Mouse (Mus musculus) mouse embryonic stem cell (cell line): ENCODE measurements around the gene Xcr1.

Experiments
- in situ Hi-C, 2 experiments: fragments of 300-500 bp; cut with MboI; formaldehyde crosslinking; loops; 1 replicate in 1 of 2; 3 replicates in 1 of 2; pipeline ENCODE4 v1.14.3; 2019 to 2020; ENCODE audit warnings: low sequenced_read_pairs in 2 of 2, low pct_unique_long_range_greater_than_20kb in 1 of 2, mixed read lengths in 1 of 2; ENCODE audit not compliant: unreplicated experiment in 1 of 2

The Xcr1 gene

GRCm38 (mm10) chr9:123826631-123827030 lies 35.2 kb downstream of the Xcr1 start:
- in situ Hi-C loops, result no loop called here

GRCm38 (mm10) chr9:123818601-123819000 lies 43.2 kb downstream of the Xcr1 start:
- in situ Hi-C loops, result no loop called here

GRCm38 (mm10) chr9:123815996-123816395 lies 45.8 kb downstream of the Xcr1 start:
- in situ Hi-C loops, result no loop called here

- in situ Hi-C loops, result no loop called here
These were observed 46.4 kb downstream of the Xcr1 start for GRCm38 (mm10) chr9:123815444-123815843.

- in situ Hi-C loops, result no loop called here
These were observed 47.0 kb downstream of the Xcr1 start for GRCm38 (mm10) chr9:123814821-123815220.

- in situ Hi-C loops, result no loop called here
These were observed 47.5 kb downstream of the Xcr1 start for GRCm38 (mm10) chr9:123814326-123814725.

GRCm38 (mm10) chr9:123811831-123812230 lies 50.0 kb downstream of the Xcr1 start:
- in situ Hi-C loops, result no loop called here

GRCm38 (mm10) chr9:123808583-123808982 lies 53.2 kb downstream of the Xcr1 start:
- in situ Hi-C loops, result no loop called here

GRCm38 (mm10) chr9:123806267-123806666 lies 55.6 kb downstream of the Xcr1 start, which contains the start of gene Cxcr6:
Gene Cxcr6 (plus strand): TSS chr9:123806475.
- in situ Hi-C loops, result no loop called here

GRCm38 (mm10) chr9:123805241-123805640 lies 56.6 kb downstream of the Xcr1 start:
- in situ Hi-C loops, result no loop called here

GRCm38 (mm10) chr9:123802896-123803295 lies 58.9 kb downstream of the Xcr1 start:
- in situ Hi-C loops, result no loop called here

GRCm38 (mm10) chr9:123802421-123802820 lies 59.4 kb downstream of the Xcr1 start:
- in situ Hi-C loops, result no loop called here
